Mouse (Mus musculus) liver, adult (tissue): ENCODE data around the gene Utp14b.

ENCODE experiments used
- GATA4 ChIP-seq: IDR thresholded peaks from 2 replicates; pipeline ENCODE4 v1.6.1; 2014; ENCODE audit warnings: mild to moderate bottlenecking, low read length; ENCODE audit not compliant: insufficient replicate concordance

Utp14b gene

GRCm38 (mm10) chr1:78657671-78658440 lies at the start of gene Utp14b, which contains the start of gene Acsl3:
TSS of gene Utp14b (plus strand) at chr1:78658038.
TSS of gene Acsl3 (plus strand) at chr1:78657825.
- TF ChIP-seq GATA4, result no peak; the same call in 1 of the 2 replicates

DNA sequence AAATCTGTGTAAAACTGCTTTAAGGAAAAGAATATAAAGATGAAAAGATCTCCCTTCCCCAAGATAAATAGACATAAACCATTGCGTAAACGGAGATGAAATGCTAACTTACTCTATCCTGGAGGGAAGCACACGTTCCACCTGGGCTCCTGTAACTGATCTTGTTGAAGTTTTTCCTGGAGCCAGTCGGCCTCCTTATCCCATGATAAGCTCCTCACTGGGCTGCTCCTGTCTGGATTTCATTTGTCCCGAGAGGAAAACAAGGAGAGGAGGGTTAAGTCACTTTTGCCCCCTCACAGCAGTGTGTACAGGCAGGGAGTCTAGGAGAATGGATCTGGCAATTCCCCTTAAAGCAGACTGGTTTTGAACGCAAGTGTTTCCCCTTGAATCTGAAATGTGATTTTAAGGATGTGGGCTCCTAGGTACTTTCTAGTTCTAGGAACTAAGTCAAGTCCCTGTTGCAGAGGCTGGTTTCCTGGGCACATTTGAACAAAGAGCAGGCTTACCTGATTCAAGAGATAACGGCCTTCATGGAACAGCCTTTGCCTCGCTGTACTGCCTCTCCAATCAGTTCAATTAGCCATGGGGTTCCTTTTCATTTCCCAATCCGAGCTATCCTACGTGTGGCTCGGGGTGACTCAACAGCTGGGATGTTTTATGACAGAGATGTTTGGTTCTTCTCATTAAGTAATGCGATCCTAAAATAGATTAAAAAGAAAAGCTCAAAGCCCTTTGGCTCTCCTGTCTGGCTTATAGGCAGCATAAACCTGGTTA lies 48.5 kb upstream of the Utp14b start:
- TF ChIP-seq GATA4, result no peak

- no peak for TF ChIP-seq GATA4
These were observed 46.8 kb upstream of the Utp14b start for GRCm38 (mm10) chr1:78611039-78611438.

DNA sequence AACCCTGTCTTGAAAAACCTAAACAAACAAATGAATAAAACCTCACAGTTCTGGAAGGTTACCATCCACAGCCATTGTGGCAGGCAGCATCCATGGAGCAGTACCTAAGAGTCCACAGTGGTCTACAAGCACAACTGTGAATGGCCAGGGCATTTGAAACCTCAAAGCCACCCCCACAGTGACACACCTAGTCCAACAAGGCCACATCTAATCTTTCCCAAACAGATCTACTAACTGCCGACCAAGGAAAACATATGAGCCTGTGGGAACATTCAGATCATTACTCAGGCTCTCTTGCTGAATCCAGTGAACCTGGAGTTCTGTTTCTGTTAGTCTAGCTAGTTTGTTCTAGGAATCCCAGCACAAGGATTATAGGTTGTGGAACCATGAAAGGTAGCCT lies 44.9 kb upstream of the Utp14b start:
- no peak for TF ChIP-seq GATA4

DNA sequence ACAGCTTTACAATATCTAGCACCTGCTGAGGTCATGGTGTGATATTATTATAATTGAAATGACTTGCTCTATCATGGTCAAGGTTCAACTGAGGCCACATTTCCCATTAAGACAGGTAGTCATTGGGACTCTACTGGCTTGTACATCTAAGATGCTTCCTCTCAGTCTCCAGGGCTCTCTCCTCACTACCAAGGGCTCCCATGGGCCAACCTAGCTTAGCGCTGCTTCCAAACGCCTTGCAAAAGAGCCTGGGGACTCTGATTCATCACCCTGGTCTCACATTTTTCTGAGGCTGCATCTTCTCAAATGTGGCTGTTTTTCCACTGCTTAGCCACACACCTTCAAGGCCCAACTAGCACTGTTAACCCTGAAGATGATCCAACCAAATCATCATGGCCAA lies 33.5 kb upstream of the Utp14b start:
- no peak for TF ChIP-seq GATA4

- TF ChIP-seq GATA4, result no peak
These were observed 23.4 kb upstream of the Utp14b start for GRCm38 (mm10) chr1:78634486-78634885.

DNA sequence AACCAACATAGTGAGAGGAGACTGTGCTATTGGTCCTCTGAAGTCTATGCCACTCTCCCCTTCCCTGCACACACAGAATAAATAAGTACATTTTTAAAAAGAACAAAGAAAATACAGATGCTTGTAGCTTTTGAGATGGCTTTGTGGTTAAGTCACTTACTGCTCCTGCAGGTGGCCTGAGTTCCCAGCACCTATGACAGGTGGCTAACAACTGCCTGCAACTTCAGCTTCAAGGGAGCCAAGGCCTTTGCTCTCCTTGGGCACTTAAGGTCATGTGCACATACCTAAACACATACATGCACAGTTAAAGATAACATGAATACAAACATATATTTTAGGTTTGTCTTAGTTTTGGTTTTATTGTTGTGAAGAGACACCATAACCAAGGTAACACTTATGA lies 17.0 kb upstream of the Utp14b start:
- TF ChIP-seq GATA4, result no peak

- no peak for TF ChIP-seq GATA4
These were observed 16.0 kb upstream of the Utp14b start for GRCm38 (mm10) chr1:78641791-78642190.

- no peak for TF ChIP-seq GATA4
These were observed 15.6 kb upstream of the Utp14b start for GRCm38 (mm10) chr1:78642197-78642596.

- no peak for TF ChIP-seq GATA4
These were observed 10.4 kb upstream of the Utp14b start for GRCm38 (mm10) chr1:78647317-78647885.

DNA sequence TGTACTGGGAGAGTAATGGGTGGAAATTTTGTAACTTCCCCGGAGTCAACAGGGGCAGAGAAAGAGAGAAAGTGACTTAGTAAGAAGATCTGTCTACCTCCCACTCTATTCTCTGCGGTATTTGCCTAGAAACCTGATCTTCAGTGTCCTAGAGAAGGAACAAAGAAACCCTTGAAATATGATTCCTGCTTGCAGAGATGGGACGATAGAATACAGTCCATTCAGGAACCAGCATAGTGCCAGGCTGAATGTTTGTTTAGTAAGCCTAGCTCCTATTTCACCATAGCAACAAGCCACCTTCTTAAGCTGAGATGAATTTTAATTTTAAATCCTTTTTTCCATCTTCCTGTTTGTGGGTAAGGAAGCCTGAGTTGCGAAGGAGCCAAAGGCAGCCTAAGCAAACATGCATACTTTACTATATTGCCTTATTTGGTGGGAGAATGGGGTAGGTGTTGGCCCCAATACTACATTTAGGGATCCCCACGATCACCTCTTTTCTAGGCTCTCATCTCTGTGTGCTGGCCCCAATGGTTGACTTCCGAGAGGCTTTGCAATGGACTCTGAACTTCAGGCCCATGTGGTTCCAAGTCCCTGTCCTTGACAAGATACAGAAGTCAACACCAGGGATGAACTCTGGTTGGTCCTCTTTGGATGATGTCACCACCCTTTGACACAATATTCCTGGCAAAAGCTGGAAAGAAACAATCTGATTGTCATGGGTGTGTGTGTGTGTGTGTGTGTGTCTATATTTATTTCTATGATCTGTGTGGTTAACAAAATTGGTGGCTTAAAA lies 8.4 kb upstream of the Utp14b start:
- no peak for TF ChIP-seq GATA4

GRCm38 (mm10) chr1:78656472-78656871 lies 1.4 kb upstream of the Utp14b start:
- TF ChIP-seq GATA4, result no peak

DNA sequence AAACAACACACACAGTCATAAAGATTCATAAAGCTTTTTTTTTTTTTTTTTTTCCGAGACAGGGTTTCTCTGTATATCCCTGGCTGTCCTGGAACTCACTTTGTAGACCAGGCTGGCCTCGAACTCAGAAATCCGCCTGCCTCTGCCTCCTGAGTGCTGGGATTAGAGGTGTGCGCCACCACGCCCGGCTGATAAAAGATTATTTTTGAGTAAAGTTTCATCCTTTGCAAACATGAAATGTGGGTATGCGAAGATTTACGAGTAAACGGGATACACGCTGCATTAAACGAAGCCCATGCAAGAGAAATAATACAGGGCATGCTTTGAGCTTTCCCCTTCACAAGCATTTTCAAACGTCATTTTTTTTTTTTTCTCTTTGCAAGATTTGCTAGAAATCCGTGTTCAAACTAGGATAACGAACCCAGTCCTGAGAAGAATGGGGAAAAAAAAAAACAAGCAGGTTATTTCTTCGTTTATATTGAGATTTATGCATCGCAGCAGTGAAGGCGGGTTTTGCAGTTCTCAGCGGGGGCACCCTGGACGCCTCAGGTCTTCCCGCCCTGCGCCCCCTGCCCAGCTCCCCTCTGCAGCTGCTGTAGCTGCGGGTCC lies 713 bp upstream of the Utp14b start:
- TF ChIP-seq GATA4, result no peak

GRCm38 (mm10) chr1:78658441-78659269 lies 817 bp downstream of the Utp14b start:
- no peak for TF ChIP-seq GATA4
